Mouse (Mus musculus) megakaryocyte, embryonic 14.5 days (primary cell): Measurements from ENCODE around the gene Eme2.

Source experiments
- FLI1 ChIP-seq: IDR thresholded peaks from 2 replicates; pipeline ENCODE4 v1.6.1; 2012; ENCODE audit warnings: low read length, inconsistent platforms, mixed read lengths
- GATA1 ChIP-seq: IDR thresholded peaks from 3 replicates; pipeline ENCODE4 v1.6.1; 2012; ENCODE audit warnings: mixed read lengths, low read length, inconsistent platforms, borderline replicate concordance

DNA sequence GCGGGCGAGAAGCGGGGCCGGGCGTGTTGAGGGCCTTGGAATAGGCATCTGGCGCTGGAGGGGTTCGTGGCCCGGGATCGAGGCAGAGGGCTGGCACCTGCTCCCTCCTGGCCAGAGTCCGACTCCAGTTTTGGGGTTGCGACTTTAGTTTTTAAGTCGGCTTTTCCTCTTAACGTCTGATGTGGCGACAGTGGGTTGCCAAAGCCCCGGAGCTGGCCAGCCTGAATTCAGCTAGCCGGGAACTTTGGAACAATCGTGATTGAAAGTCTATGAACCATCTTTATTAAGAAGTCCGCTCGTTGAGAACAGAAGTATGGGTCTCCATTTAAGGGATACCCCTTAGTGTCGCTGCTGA is 44.1 kb downstream of the Eme2 start:
- TF ChIP-seq GATA1 (no peak), FLI1 (no peak)
